Mouse (Mus musculus) MEL (cell line): ENCODE measurements around the gene Zfp281. TPM values are rescaled to one million over a fixed set of nuclear protein-coding genes. Genes with fewer than 3 reads are reported as not detected.

Experiments
- DNase-seq: peaks from one replicate; pipeline ENCODE4 v3.0.0; 2011; ENCODE audit warnings: low read depth, low spot score
- H3K27ac ChIP-seq: 2 replicates; pipeline ENCODE4 v1.5.1; 2012; ENCODE audit warnings: low read depth, mild to moderate bottlenecking, control low read depth, low read length, moderate library complexity; ENCODE audit not compliant: control insufficient read depth
- H3K27me3 ChIP-seq, 2 experiments: fragments of 150-350 bp in 1 of 2; sonication (generic) in 1 of 2; 2 replicates each; pipeline ENCODE4 v1.6.1; 2012; ENCODE audit warnings: low read length in 2 of 2, mild to moderate bottlenecking in 2 of 2, improper control_type of control experiment in 1 of 2, moderate library complexity in 1 of 2; ENCODE audit not compliant: insufficient read depth in 2 of 2, control insufficient read depth in 1 of 2
- H3K36me3 ChIP-seq, 2 experiments: 2 replicates each; pipeline ENCODE4 v1.6.1; 2012 to 2014; ENCODE audit warnings: low read length in 2 of 2, improper control_type of control experiment in 1 of 2, inconsistent platforms in 1 of 2, mild to moderate bottlenecking in 1 of 2; ENCODE audit not compliant: insufficient read depth in 2 of 2, control insufficient read depth in 1 of 2
- H3K4me1 ChIP-seq, 2 experiments: fragments of 150-350 bp in 1 of 2; sonication (generic) in 1 of 2; 2 replicates each; pipeline ENCODE4 v1.6.1; 2012; ENCODE audit warnings: low read length in 2 of 2, improper control_type of control experiment in 1 of 2, mild to moderate bottlenecking in 1 of 2; ENCODE audit not compliant: insufficient read depth in 2 of 2, control insufficient read depth in 1 of 2
- H3K4me3 ChIP-seq, 2 experiments: fragments of 150-350 bp in 1 of 2; sonication (generic) in 1 of 2; 2 replicates each; pipeline ENCODE4 v1.5.1; 2012; ENCODE audit warnings: low read depth in 2 of 2, low read length in 2 of 2, mild to moderate bottlenecking in 2 of 2, moderate library complexity in 2 of 2, control low read depth in 1 of 2, improper control_type of control experiment in 1 of 2; ENCODE audit not compliant: control insufficient read depth in 1 of 2, insufficient read depth in 1 of 2
- H3K79me2 ChIP-seq: 2 replicates; pipeline ENCODE4 v1.6.1; 2012; ENCODE audit warnings: mild to moderate bottlenecking, low read length, moderate library complexity; ENCODE audit not compliant: control insufficient read depth, poor library complexity, insufficient read depth
- H3K9ac ChIP-seq: 2 replicates; pipeline ENCODE4 v1.6.1; 2012; ENCODE audit warnings: low read depth, mild to moderate bottlenecking, control low read depth, low read length, moderate library complexity; ENCODE audit not compliant: control insufficient read depth, poor library complexity, severe bottlenecking
- H3K9me3 ChIP-seq: fragments of 150-350 bp; sonication (generic); replicated peaks from 2 replicates; pipeline ENCODE4 v1.6.1; 2012; ENCODE audit warnings: mild to moderate bottlenecking, low read length, improper control_type of control experiment, moderate library complexity; ENCODE audit not compliant: insufficient read depth
- BHLHE40 ChIP-seq: IDR thresholded peaks from 2 replicates; pipeline ENCODE4 v1.6.1; 2012; ENCODE audit warnings: low read depth, mild to moderate bottlenecking, inconsistent platforms, low read length, improper control_type of control experiment, borderline replicate concordance
- E2F4 ChIP-seq: IDR thresholded peaks from 2 replicates; pipeline ENCODE4 v1.6.1; 2011; ENCODE audit warnings: low read depth, low read length, improper control_type of control experiment, borderline replicate concordance
- EP300 ChIP-seq, 2 experiments: IDR thresholded peaks; 2 replicates each; pipeline ENCODE4 v1.6.1; 2011; ENCODE audit warnings: improper control_type of control experiment in 2 of 2, low read length in 2 of 2, low read depth in 1 of 2, mild to moderate bottlenecking in 1 of 2
- GATA1 ChIP-seq: IDR thresholded peaks from 2 replicates; pipeline ENCODE4 v1.6.1; 2011; ENCODE audit warnings: low read depth, low read length, improper control_type of control experiment
- NRF1 ChIP-seq: IDR thresholded peaks from 2 replicates; pipeline ENCODE4 v1.6.1; 2014; ENCODE audit warnings: low read depth, mild to moderate bottlenecking, inconsistent platforms, low read length, improper control_type of control experiment, moderate library complexity; ENCODE audit not compliant: poor library complexity, insufficient read depth, severe bottlenecking
- RCOR1 ChIP-seq: IDR thresholded peaks from 2 replicates; pipeline ENCODE4 v1.6.1; 2012; ENCODE audit warnings: low read depth, mild to moderate bottlenecking, inconsistent platforms, low read length, improper control_type of control experiment
- TCF12 ChIP-seq: IDR thresholded peaks from 2 replicates; pipeline ENCODE4 v1.6.1; 2014; ENCODE audit warnings: low read depth, mild to moderate bottlenecking, inconsistent platforms, low read length, improper control_type of control experiment, moderate library complexity
- UBTF ChIP-seq: IDR thresholded peaks from 2 replicates; pipeline ENCODE4 v1.6.1; 2012; ENCODE audit warnings: low read depth, mild to moderate bottlenecking, inconsistent platforms, low read length, improper control_type of control experiment, moderate library complexity, borderline replicate concordance; ENCODE audit not compliant: insufficient read depth
- USF2 ChIP-seq, 2 experiments: IDR thresholded peaks; 2 replicates each; pipeline ENCODE4 v1.6.1; 2011 to 2012; ENCODE audit warnings: improper control_type of control experiment in 2 of 2, low read length in 2 of 2, borderline replicate concordance in 1 of 2, inconsistent platforms in 1 of 2, low read depth in 1 of 2, mild to moderate bottlenecking in 1 of 2; ENCODE audit not compliant: insufficient read depth in 1 of 2
- polyA plus RNA-seq, 2 experiments: library from polyadenylated mRNA; stranded (reverse) in 1 of 2; unstranded in 1 of 2; fragments of >175 nt in 1 of 2; fragments of >200 nt in 1 of 2; gene quantifications; 2 replicates each; pipeline versions ENCODE4 v1.2.1 to v1.2.4; 2012; ENCODE audit warnings: low replicate concordance in 2 of 2, low read depth in 1 of 2; ENCODE audit not compliant: insufficient read length in 2 of 2, insufficient read depth in 1 of 2, missing spikeins in 1 of 2
- total RNA-seq: library from RNA; depleted of rRNA; stranded (reverse); fragments of 300-350 nt; gene quantifications from 2 replicates; pipeline ENCODE4 v1.2.3, GENCODE M21; 2012

Zfp281 gene
- total and polyA plus RNA-seq, 3 experiments, result 10.5 to 12.4 TPM; not detected in 1

DNA sequence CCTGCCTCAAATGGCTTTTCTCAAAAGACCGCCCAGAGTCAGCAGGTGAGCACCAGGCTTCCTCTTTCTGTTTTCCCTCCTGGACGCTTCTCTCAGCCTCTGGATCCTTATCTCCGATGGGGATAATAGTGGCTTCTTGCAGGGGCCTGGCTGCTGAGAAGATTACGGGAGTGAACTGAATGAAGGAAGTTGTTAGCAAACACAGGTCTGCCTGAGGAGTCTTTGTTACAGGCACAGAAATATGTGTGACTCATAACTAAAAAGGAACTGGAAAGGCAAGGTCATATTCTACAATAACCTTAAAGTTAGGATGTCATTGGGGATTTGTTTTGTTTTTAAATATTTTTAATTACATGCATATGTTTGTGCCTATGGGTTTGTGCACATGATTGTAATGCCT, 48.6 kb downstream of the Zfp281 start:
- Histone ChIP-seq H3K27ac (no peak overlapping the region), H3K36me3 (no peaks in the 10 kb centered on the region; a peak in 1 of 4 replicates), H3K9ac (no peak overlapping the region), H3K27me3 (no peaks in the 10 kb centered on the region), H3K4me1 (no peaks in the 10 kb centered on the region), H3K79me2 (no peaks in the 10 kb centered on the region), H3K4me3 (no peak overlapping the region), H3K9me3 (no peaks in the 10 kb centered on the region)
- TF ChIP-seq GATA1 (peak; percentile 60), UBTF (no peak), EP300 (IDR thresholded peaks at IDR 0.05; ENCODE audit: low read depth in 1 of 2, low read length in 2 of 2) (peak; percentile 19 to 32; a peak in 2 of 4 replicates)
- DNase-seq, result peak; percentile 54

DNA sequence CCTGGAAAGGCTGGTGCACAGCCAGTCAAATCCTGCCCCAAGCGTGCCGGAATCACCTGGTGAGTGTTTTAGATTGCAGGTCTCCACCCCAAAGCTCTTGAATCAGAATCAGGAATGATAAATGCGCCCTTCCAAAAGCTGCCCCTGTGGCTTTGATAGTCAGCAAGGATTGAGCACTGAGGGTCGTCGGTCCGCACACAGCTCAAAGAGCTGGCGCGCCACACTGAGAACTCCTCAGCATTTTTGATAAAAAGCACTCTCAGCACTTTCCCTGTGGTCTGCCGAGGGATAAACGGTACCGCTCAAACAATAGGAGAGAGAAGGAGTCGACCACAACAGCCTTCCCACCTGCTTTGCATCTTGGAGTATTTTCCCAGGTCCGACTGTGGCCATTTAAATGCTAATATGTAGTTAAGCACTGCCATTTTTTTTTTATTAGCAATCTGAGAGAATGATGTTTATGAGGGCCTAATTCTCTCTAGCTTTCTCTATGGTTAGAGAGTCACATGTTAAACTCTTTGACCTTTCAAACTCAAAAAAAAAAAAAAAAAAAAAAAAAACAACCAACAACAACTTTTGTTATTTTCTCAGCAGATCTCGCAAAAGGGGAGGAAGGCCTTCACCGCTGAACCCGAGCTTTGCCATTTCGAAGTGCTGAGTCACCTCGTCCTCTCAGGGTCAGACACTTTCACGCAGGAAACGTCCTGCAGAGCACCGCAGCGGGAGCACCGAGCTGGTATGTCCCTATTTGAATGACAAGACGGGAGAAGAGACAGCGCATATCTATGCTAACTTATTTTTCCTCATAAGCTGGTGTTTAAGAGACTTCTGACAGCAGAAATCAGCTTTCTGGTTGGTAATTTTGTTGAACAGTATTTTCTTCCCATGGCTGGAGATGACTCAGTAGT, 50.1 kb downstream of the Zfp281 start:
- DNase-seq, result no peak
- Histone ChIP-seq H3K9ac (no peak overlapping the region), H3K27me3 (no peaks in the 10 kb centered on the region), H3K4me1 (no peaks in the 10 kb centered on the region), H3K27ac (no peak overlapping the region), H3K4me3 (no peak overlapping the region), H3K36me3 (no peaks in the 10 kb centered on the region; a peak in 1 of 4 replicates), H3K9me3 (no peaks in the 10 kb centered on the region), H3K79me2 (no peaks in the 10 kb centered on the region)
- no peak for TF ChIP-seq NRF1
- no peak for TF ChIP-seq EP300 (IDR thresholded peaks at IDR 0.05; ENCODE audit: low read depth in 1 of 2, low read length in 2 of 2)
- TF ChIP-seq UBTF, result no peak
- TF ChIP-seq TCF12, result no peak
- no peak for TF ChIP-seq RCOR1

DNA sequence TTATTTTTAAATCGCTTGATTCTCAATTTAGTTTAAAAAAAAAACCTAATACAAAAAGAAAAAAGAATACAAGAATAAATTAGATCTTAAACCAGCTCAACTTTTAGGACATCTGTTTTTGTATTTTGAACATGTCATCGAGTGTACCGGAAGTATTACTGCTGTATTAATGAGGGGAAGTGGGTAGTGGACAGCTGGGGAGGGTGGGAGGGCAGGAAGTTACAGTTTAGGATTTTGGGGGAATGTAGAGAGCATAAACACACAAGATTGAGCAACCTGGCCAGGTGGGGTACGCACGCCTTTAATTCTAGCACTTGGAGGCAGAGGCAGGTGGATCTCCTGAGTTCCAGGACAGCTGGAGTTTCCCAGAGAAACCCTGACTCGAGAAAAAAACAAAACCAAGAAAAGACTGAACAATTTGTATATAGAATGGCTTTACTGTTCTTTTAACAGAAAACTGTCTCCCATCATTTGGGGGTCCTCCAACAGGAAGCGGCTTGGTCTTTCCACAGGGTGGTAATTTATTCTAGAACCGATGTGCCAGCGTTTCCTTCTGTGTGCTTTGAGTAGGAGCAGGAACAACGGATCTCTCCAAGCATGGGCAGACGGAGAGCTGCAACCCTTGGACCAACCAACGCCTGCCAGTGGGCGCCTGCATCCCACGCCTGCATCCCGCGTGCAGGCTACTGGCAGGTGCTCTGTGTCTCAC, 51.2 kb downstream of the Zfp281 start:
- no peak overlapping the region for H3K27ac ChIP-seq

More for the DNA sequence above, 51.2 kb downstream of the Zfp281 start:
- H3K27me3 ChIP-seq, result no peaks in the 10 kb centered on the region
- DNase-seq, result no peak
- TF ChIP-seq E2F4, result no peak
- TF ChIP-seq USF2 (IDR thresholded peaks at IDR 0.05; ENCODE audit: borderline replicate concordance in 1 of 2, insufficient read depth in 1 of 2, low read depth in 1 of 2, low read length in 2 of 2), result no peak
- no peak for TF ChIP-seq BHLHE40
- no peak overlapping the region for H3K9ac ChIP-seq
- H3K4me3 ChIP-seq, result no peak overlapping the region
- H3K4me1 ChIP-seq, result no peaks in the 10 kb centered on the region
- H3K79me2 ChIP-seq, result no peaks in the 10 kb centered on the region
- H3K9me3 ChIP-seq, result no peaks in the 10 kb centered on the region
- H3K36me3 ChIP-seq, result no peaks in the 10 kb centered on the region; a peak in 1 of 4 replicates
